Mouse (Mus musculus) monocyte, adult 5-6 weeks (primary cell): Measurements from ENCODE around the gene Olfr1490. TPM values are rescaled to one million over a fixed set of nuclear protein-coding genes. Genes with fewer than 3 reads are reported as not detected.
"Not testable (repeated sequence)": the region's sequence is repeated elsewhere in the genome, so short reads cannot be mapped to it uniquely, and the experiment has no call there.

Source experiments
- ATAC-seq: fragments of 153-309, 156-312 bp; replicated peaks from 2 replicates; pipeline ENCODE4 v1.8.0; 2017; ENCODE audit warnings: mild to moderate bottlenecking; ENCODE audit not compliant: low TSS enrichment, insufficient number of reproducible peaks, severe bottlenecking, poor library complexity, low FRiP score
- total RNA-seq: library from RNA; stranded (forward); fragments of 200-1000, 200-491, 200-594 nt; gene quantifications from 3 replicates; pipeline ENCODE4 v1.2.3, GENCODE M21; 2017

Olfr1490 gene
- total RNA-seq, result not detected in 3 replicates

DNA sequence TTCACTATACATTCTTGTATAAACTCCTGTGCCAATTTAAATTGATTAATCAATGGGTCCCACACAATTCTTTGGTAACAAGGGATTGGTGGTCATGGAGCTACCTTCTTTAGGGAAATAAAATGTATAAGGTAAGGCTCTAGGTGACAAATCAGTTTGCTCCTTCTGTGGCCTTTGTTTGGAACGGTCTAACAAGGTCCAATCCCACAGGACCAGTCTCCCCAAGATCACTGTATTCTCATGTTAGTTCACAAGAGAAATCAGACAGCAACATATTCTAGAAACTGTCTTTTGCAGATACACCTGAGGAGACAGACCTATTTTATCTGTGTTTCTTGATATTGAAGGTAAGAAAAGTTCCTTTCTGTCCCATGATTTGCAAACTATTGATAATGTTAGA, at the start of gene Olfr1490:
Olfr1490 (plus strand) TSS at position 301 of the 400 bp plus-strand sequence.
- ATAC-seq, result no peak

DNA sequence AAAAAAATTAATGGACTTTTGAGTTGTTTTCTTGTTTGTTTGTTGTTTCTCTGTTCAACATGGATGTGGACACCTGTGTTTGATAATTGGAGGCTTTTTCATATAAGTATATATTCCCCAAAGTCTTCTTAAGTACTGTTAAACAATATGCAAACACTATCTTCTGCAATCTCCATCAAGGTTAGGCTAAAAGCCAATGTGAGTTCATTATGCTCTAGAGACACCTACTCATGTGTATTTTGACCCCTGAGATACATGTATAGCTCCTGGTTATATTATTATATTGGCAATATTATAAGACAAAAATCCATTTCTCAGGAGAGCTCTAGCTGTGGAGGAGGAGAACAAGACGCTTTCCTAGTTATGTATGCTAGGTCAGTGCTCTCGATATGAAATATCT, 33.8 kb upstream of the Olfr1490 start, which contains the start of gene Olfr1487:
Olfr1487 (plus strand) TSS at position 301 of the 400 bp plus-strand sequence.
- not testable (repeated sequence) for ATAC-seq

DNA sequence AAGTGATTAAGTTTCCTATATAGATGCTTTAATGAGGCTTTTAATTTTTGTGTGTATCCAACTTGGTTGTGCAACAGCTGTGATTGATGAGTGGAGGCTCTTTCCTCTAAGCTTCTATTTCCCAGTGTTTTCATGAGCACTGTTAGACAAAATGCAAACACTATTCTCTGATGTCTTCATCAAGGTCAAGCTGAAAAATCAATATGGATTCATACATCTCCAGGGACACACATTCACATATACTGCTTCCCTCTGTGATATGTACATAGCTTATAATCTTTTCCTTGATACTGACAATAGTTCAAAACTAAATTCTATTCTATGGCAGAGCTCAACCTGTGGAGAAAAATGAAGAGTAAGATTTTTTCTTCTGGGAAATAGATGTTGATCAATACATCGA, 19.6 kb upstream of the Olfr1490 start, which contains the start of gene Olfr1489:
Olfr1489 (plus strand) TSS at position 301 of the 400 bp plus-strand sequence.
- no peak for ATAC-seq

DNA sequence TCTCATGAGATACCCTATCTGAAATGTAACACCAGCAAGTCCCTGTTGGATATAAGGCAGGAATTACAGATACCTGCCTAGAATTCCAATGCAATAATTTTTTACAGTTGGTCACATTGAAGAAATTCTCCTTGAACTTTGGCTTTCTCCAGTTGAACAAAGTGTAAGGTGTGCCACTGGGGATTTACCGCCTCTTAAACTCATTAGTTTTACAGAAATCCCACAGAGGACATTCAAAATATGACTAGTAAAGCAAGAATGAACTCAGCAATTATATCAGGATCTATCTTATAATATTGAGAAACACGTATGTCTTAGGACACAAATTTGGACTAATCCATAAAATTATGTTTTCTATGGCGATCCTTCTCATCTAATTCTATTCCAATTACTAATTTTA, 46.1 kb downstream of the Olfr1490 start, which contains the start of gene Olfr1491:
Olfr1491 (plus strand) TSS at position 301 of the 400 bp plus-strand sequence.
- ATAC-seq, result no peak

Other genes with a start within 250 kb of the Olfr1490 start
- not detected in 3 replicates for gene Olfr1469, start 243.2 kb upstream of the Olfr1490 start, total RNA-seq
- gene Olfr1471, start 207.7 kb upstream of the Olfr1490 start, total RNA-seq, result not detected in 3 replicates
- not detected in 3 replicates for gene Olfr1472, start 195.0 kb upstream of the Olfr1490 start, total RNA-seq
- not detected in 3 replicates for gene Olfr1474, start 181.5 kb upstream of the Olfr1490 start, total RNA-seq
- not detected in 3 replicates for gene Olfr1475, start 170.9 kb upstream of the Olfr1490 start, total RNA-seq
- gene Olfr1477, start 150.5 kb upstream of the Olfr1490 start, total RNA-seq, result not detected in 3 replicates
- not detected in 3 replicates for gene Olfr1480, start 123.2 kb upstream of the Olfr1490 start, total RNA-seq
- gene Olfr1484, start 67.6 kb upstream of the Olfr1490 start, total RNA-seq, result not detected in 3 replicates
- not detected in 3 replicates for gene Olfr1487, start 33.7 kb upstream of the Olfr1490 start, total RNA-seq
- not detected in 3 replicates for gene Olfr1489, start 19.5 kb upstream of the Olfr1490 start, total RNA-seq
- gene Olfr1491, start 46.2 kb downstream of the Olfr1490 start, total RNA-seq, result not detected in 3 replicates
- not detected in 3 replicates for gene Olfr1493-ps1, start 72.2 kb downstream of the Olfr1490 start, total RNA-seq
- not detected in 3 replicates for gene Olfr1494, start 88.6 kb downstream of the Olfr1490 start, total RNA-seq
- not detected in 3 replicates for gene Olfr1495, start 113.5 kb downstream of the Olfr1490 start, total RNA-seq
- gene Olfr1496, start 126.8 kb downstream of the Olfr1490 start, total RNA-seq, result not detected in 3 replicates
- not detected in 3 replicates for gene Olfr1497, start 147.1 kb downstream of the Olfr1490 start, total RNA-seq
- not detected in 3 replicates for gene Olfr1499, start 168.4 kb downstream of the Olfr1490 start, total RNA-seq
- gene Olfr1500, start 179.4 kb downstream of the Olfr1490 start, total RNA-seq, result not detected in 3 replicates
- gene Olfr1501, start 199.6 kb downstream of the Olfr1490 start, total RNA-seq, result not detected in 3 replicates
- gene Olfr1502, start 210.7 kb downstream of the Olfr1490 start, total RNA-seq, result not detected in 3 replicates
- gene Olfr1504, start 246.8 kb downstream of the Olfr1490 start, total RNA-seq, result not detected in 3 replicates